Mouse (Mus musculus): ENCODE data around the gene Gclc.

The Gclc gene

GRCm38 (mm10) chr9:77753853-77754727 lies at the start of gene Gclc:
Gene Gclc, plus strand, starts transcription at chr9:77754535.
- DNase-seq (ENCODE audit: low read depth, low spot score) = peak; percentile 90

GRCm38 (mm10) chr9:77706515-77706914 lies 47.8 kb upstream of the Gclc start:
- no peak for DNase-seq (ENCODE audit: low read depth, low spot score)

GRCm38 (mm10) chr9:77707433-77708139 lies 46.7 kb upstream of the Gclc start:
- peak; percentile 81 for DNase-seq (ENCODE audit: low read depth, low spot score)

- peak; percentile 57 for DNase-seq (ENCODE audit: low read depth, low spot score)
These were observed 45.4 kb upstream of the Gclc start for GRCm38 (mm10) chr9:77708950-77709349.

GRCm38 (mm10) chr9:77711021-77711569 lies 43.2 kb upstream of the Gclc start:
- DNase-seq (ENCODE audit: low read depth, low spot score) = no peak

- DNase-seq (ENCODE audit: low read depth, low spot score) = no peak
These were observed 41.5 kb upstream of the Gclc start for GRCm38 (mm10) chr9:77712816-77713215.

- no peak for DNase-seq (ENCODE audit: low read depth, low spot score)
These were observed 41.0 kb upstream of the Gclc start for GRCm38 (mm10) chr9:77713301-77713700.

- DNase-seq (ENCODE audit: low read depth, low spot score) = no peak
These were observed 39.1 kb upstream of the Gclc start for GRCm38 (mm10) chr9:77715262-77715661.

- no peak for DNase-seq (ENCODE audit: low read depth, low spot score)
These were observed 38.3 kb upstream of the Gclc start for GRCm38 (mm10) chr9:77716009-77716408.

GRCm38 (mm10) chr9:77717831-77718435 lies 36.4 kb upstream of the Gclc start:
- DNase-seq (ENCODE audit: low read depth, low spot score) = no peak

GRCm38 (mm10) chr9:77718816-77719411 lies 35.4 kb upstream of the Gclc start:
- no peak for DNase-seq (ENCODE audit: low read depth, low spot score)

GRCm38 (mm10) chr9:77719675-77720074 lies 34.7 kb upstream of the Gclc start:
- no peak for DNase-seq (ENCODE audit: low read depth, low spot score)

- DNase-seq (ENCODE audit: low read depth, low spot score) = no peak
These were observed 32.0 kb upstream of the Gclc start for GRCm38 (mm10) chr9:77722381-77722780.

- DNase-seq (ENCODE audit: low read depth, low spot score) = no peak
These were observed 30.1 kb upstream of the Gclc start for GRCm38 (mm10) chr9:77724216-77724615.

GRCm38 (mm10) chr9:77725448-77725847 lies 28.9 kb upstream of the Gclc start:
- DNase-seq (ENCODE audit: low read depth, low spot score) = no peak

GRCm38 (mm10) chr9:77726018-77726684 lies 28.2 kb upstream of the Gclc start:
- no peak for DNase-seq (ENCODE audit: low read depth, low spot score)

- no peak for DNase-seq (ENCODE audit: low read depth, low spot score)
These were observed 27.3 kb upstream of the Gclc start for GRCm38 (mm10) chr9:77727012-77727411.

GRCm38 (mm10) chr9:77732067-77732466 lies 22.3 kb upstream of the Gclc start:
- no peak for DNase-seq (ENCODE audit: low read depth, low spot score)

- peak; percentile 71 for DNase-seq (ENCODE audit: low read depth, low spot score)
These were observed 16.9 kb upstream of the Gclc start for GRCm38 (mm10) chr9:77737298-77738041.

- no peak for DNase-seq (ENCODE audit: low read depth, low spot score)
These were observed 12.9 kb upstream of the Gclc start for GRCm38 (mm10) chr9:77741452-77741851.
